Mouse (Mus musculus) G1E (cell line): Measurements from ENCODE around the gene Phf23.

Source experiments
- CTCF ChIP-seq: IDR thresholded peaks from 2 replicates; pipeline ENCODE4 v1.5.1; 2012; ENCODE audit warnings: low read depth, low read length, inconsistent platforms, mixed read lengths
- GATA1 ChIP-seq: IDR thresholded peaks from 2 replicates; pipeline ENCODE4 v1.6.1; 2012; ENCODE audit warnings: borderline replicate concordance, low read length, inconsistent platforms, mixed read lengths
- GATA2 ChIP-seq: IDR thresholded peaks from 2 replicates; pipeline ENCODE4 v1.6.1; 2012; ENCODE audit warnings: low read depth, low read length, inconsistent platforms, borderline replicate concordance
- POLR2AphosphoS5 ChIP-seq: IDR thresholded peaks from 2 replicates; pipeline ENCODE4 v1.6.1; 2012; ENCODE audit warnings: low read depth, low read length, inconsistent platforms; ENCODE audit not compliant: insufficient replicate concordance
- TAL1 ChIP-seq: conservative IDR thresholded peaks from 2 replicates; pipeline ENCODE4 v1.6.1; 2012; ENCODE audit warnings: low read depth, low read length, inconsistent platforms, mixed read lengths

GRCm38 (mm10) chr11:70016669-70017068 lies 21.1 kb downstream of the Phf23 start, which contains the start of gene Dlg4:
- TF ChIP-seq GATA1 (no peak), CTCF (no peak), GATA2 (no peak), TAL1 (no peak), POLR2AphosphoS5 (no peak)
